In the genomic region with DNA sequence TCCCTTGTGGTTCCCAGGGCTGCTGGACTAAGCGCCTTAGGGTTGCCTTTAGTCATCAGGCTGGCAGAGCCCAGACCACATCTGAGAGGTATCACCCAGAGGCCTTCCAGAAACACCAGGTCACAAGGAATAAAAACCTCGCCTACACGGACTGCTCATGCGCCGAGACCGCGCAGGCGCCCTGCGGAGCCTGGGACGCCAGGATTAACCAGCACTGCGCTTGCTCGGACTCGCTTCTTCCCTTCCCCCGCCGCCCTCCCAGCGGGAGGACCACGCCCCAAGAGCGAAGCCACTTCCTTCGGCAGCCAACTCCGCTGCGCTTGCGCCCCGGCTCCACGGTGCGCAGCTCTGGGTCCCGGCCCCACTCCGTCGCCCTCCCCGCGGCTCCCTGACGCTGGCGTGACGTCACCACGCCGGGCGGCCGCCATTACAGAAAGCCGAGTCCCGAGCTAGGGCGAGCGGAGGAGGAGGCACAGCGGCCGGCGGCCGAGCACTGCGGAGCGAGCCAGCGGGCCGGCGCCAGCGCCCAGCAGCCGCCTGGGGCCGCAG, we compare ENCODE assay signal across 8 mouse cellular contexts. TPM values are rescaled to one million over a fixed set of nuclear protein-coding genes. Genes with fewer than 3 reads are reported as not detected.
DNase-seq lines count a peak whose midpoint lies in the region; ATAC-seq lines count a peak whose summit lies in the region.

Gene Ppp2ca, plus strand, starts transcription at position 284 of the 549 bp plus-strand sequence.

- H3K27me3 ChIP-seq in hindbrain, embryonic 14.5 days (ENCODE audit: control insufficient read depth, insufficient read depth, low read length): no peaks in the 10 kb centered on the region

- peak within 1 kb of the TSS; percentile 99 for H3K9ac ChIP-seq in hindbrain, embryonic 14.5 days

- peak; percentile 98 for DNase-seq in R1 (ENCODE audit: low read depth, low spot score)
- peak; percentile 99 for DNase-seq in cerebellum, postnatal 25 days
- peak; percentile 91 to 95 for DNase-seq in frontal cortex, postnatal 25 days (ENCODE audit: low spot score in 2 of 2)
- peak; percentile 98 for DNase-seq in hindbrain, embryonic 14.5 days (ENCODE audit: low spot score)
- DNase-seq in layer of hippocampus, postnatal 36 days: peak; percentile 99
- peak; percentile 99 for DNase-seq in lung, postnatal 36 days
- peak; percentile 99 for DNase-seq in retina, postnatal 1 day
- DNase-seq in urinary bladder, adult 18-20 months (ENCODE audit: low spot score in 2 of 2): peak; percentile 85 to 99

- peak within 1 kb of the TSS; percentile 97 for H3K4me2 ChIP-seq in hindbrain, embryonic 14.5 days (replicated peaks)

- peak within 1 kb of the TSS; percentile 100 for H3K27ac ChIP-seq in hindbrain, embryonic 14.5 days

- peak within 1 kb of the TSS; percentile 99 for H3K4me3 ChIP-seq in hindbrain, embryonic 14.5 days (replicated peaks; ENCODE audit: low read length)

- H3K36me3 ChIP-seq in hindbrain, embryonic 14.5 days (replicated peaks; ENCODE audit: control insufficient read depth, insufficient read depth): no peaks in the 10 kb centered on the region

- peaks cover 37% of the 10 kb centered on the region for H3K4me1 ChIP-seq in hindbrain, embryonic 14.5 days (replicated peaks; ENCODE audit: control insufficient read depth, insufficient read depth, low read length)

- ATAC-seq in hindbrain, embryonic 14.5 days (ENCODE audit: low FRiP score): peak; percentile 97

- no peaks in the 10 kb centered on the region for H3K9me3 ChIP-seq in hindbrain, embryonic 14.5 days (ENCODE audit: control insufficient read depth, low read length)

- under 1% methylated on average over 53 of the region's 53 CpGs for WGBS in hindbrain, embryonic 14.5 days

RNA-seq across cellular contexts. Expression of gene Ppp2ca, which starts in this region (rescaled TPM):
- polyA plus RNA-seq in hindbrain, embryonic 14.5 days (2014; fragmentation: Nextera tagmentation; extraction: Ambion mirVana): 165 and 180 TPM in 2 replicates
- 100 to 1,000 TPM; 112 to 117 TPM for total RNA-seq in layer of hippocampus, postnatal 36 days (2021)

Comparison
In these comparisons a context has a peak if more than half of its experiments do, and no peak if none do; other contexts are left out.
1. Peak in every context shown above with its lines: DNase-seq, ATAC-seq, H3K4me3 ChIP-seq and H3K27ac ChIP-seq.